Mouse (Mus musculus) erythroblast, adult 5-6 weeks (primary cell): ENCODE measurements around the gene Sema5a. TPM values are rescaled to one million over a fixed set of nuclear protein-coding genes. Genes with fewer than 3 reads are reported as not detected.

Experiments
- ATAC-seq: replicated peaks from 2 replicates; pipeline ENCODE4 v1.8.0; 2016; ENCODE audit warnings: moderate number of reproducible peaks, mild to moderate bottlenecking, moderate TSS enrichment, inconsistent platforms; ENCODE audit not compliant: poor library complexity, low FRiP score, severe bottlenecking
- total RNA-seq, 2 experiments: library from RNA; stranded (forward) in 1 of 2; stranded (reverse) in 1 of 2; fragments of 150-400 nt in 1 of 2; fragments of 200-764, 138-1000 nt in 1 of 2; gene quantifications; 2 replicates each; pipeline versions ENCODE4 v1.2.3 to v1.2.4; 2015 to 2017; ENCODE audit warnings: low replicate concordance in 2 of 2

The Sema5a gene
- total RNA-seq, 2 experiments from 2014 or later, result not detected

GRCm38 (mm10) chr15:32422631-32423030 lies 178.0 kb downstream of the Sema5a start:
- no peak for ATAC-seq

GRCm38 (mm10) chr15:32423061-32423460 lies 178.5 kb downstream of the Sema5a start:
- no peak for ATAC-seq

- no peak for ATAC-seq
Measured at GRCm38 (mm10) chr15:32427188-32427924, 182.7 kb downstream of the Sema5a start.

- no peak for ATAC-seq
Measured at GRCm38 (mm10) chr15:32432927-32433832, 188.6 kb downstream of the Sema5a start.

GRCm38 (mm10) chr15:32433833-32434155 lies 189.2 kb downstream of the Sema5a start:
- ATAC-seq, result no peak

- ATAC-seq, result no peak
Measured at GRCm38 (mm10) chr15:32434274-32434673, 189.7 kb downstream of the Sema5a start.

GRCm38 (mm10) chr15:32437654-32438053 lies 193.0 kb downstream of the Sema5a start:
- no peak for ATAC-seq

GRCm38 (mm10) chr15:32442745-32443144 lies 198.1 kb downstream of the Sema5a start:
- no peak for ATAC-seq

GRCm38 (mm10) chr15:32447558-32448349 lies 203.1 kb downstream of the Sema5a start:
- ATAC-seq, result no peak

GRCm38 (mm10) chr15:32459046-32459445 lies 214.4 kb downstream of the Sema5a start:
- no peak for ATAC-seq

GRCm38 (mm10) chr15:32460238-32460637 lies 215.6 kb downstream of the Sema5a start:
- no peak for ATAC-seq

- ATAC-seq, result no peak
Measured at GRCm38 (mm10) chr15:32471480-32472050, 227.0 kb downstream of the Sema5a start.

GRCm38 (mm10) chr15:32480747-32481146 lies 236.1 kb downstream of the Sema5a start:
- no peak for ATAC-seq

GRCm38 (mm10) chr15:32485064-32485964 lies 240.7 kb downstream of the Sema5a start:
- no peak for ATAC-seq

GRCm38 (mm10) chr15:32487968-32488367 lies 243.4 kb downstream of the Sema5a start:
- no peak for ATAC-seq

GRCm38 (mm10) chr15:32494219-32494618 lies 249.6 kb downstream of the Sema5a start:
- no peak for ATAC-seq

GRCm38 (mm10) chr15:32494899-32495298 lies 250.3 kb downstream of the Sema5a start:
- ATAC-seq, result no peak

- no peak for ATAC-seq
Measured at GRCm38 (mm10) chr15:32496880-32497279, 252.3 kb downstream of the Sema5a start.

- ATAC-seq, result no peak
Measured at GRCm38 (mm10) chr15:32505941-32506340, 261.3 kb downstream of the Sema5a start.
